Mouse (Mus musculus): ENCODE measurements around the gene U2af1. TPM values are rescaled to one million over a fixed set of nuclear protein-coding genes. Genes with fewer than 3 reads are reported as not detected.
"Not testable (repeated sequence)": the region's sequence is repeated elsewhere in the genome, so short reads cannot be mapped to it uniquely, and the experiment has no call there.

U2af1 gene
- total RNA-seq, 1 experiment from 2014 or later = 274 TPM

DNA sequence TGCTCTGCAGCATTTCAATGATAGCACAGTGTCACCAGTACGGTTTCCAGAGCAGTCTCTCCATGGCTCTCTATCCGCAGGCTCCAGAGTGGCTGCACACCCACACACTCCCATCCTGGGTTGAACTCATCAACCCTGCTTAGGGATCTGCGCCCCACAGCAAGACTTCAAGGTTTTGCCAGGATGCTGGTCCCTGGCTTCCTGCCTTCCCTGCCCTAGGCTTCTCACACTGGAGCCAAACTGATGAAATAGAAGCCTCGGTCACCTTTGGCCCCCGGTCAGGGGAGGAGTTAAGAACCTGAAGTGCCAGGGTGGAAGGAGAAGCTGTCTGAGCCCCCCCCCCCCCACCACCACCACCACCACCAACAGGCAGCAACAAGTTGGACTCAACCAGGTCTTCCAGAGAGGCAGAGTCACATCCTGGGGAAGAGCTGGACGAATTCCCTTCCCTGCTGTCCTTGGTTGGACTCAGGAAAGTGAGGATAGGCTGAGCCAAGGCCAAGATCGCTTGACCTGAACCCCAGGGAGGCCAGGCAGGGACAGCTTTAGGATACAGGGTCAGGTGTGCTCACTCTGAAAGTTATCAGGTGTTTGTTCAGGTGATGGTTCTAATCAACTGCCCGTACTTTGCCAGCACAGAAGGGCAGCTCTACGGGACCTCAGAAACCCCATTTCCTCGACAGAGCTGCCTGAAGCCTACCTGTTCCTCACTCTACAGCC lies 27.5 kb downstream of the U2af1 start:
- no peak for ATAC-seq (replicated peaks; ENCODE audit: low read depth, poor library complexity, severe bottlenecking)

GRCm38 (mm10) chr17:31627961-31628360 lies 30.7 kb downstream of the U2af1 start:
- ATAC-seq (replicated peaks; ENCODE audit: low read depth, poor library complexity, severe bottlenecking) = no peak

GRCm38 (mm10) chr17:31623101-31623500 lies 35.6 kb downstream of the U2af1 start:
- no peak for ATAC-seq (replicated peaks; ENCODE audit: low read depth, poor library complexity, severe bottlenecking)

DNA sequence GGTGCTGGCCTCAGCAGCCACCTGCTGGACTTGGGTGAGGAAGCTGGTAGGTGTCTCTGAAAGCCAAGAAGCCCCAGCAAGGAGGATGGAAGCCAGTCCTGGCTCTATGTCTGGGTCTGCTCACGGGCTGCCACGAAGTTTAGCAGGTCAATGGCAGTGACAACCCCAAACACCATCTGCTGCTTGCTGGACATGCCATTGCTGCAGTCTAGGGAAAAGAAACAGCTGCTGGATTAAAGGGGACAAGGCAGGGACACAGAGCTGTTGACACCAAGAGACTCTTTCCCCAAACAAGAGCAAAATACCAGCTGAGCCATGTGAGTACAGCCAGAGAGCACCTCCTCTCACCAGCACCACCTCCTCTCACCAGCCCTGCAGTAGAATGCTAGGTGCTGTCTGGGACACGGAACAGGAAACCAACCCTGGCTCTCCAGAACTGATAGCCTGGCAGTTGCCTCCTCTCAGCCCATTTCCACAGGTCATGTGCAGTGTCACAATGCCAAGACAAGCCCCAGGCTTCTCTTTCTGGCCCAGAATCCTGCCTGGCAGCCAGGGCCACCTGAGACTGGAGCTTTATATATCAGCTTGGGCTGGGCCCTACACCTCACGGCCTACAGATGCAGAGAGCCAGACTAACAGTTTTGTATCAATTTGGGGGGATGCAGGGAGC lies 45.5 kb downstream of the U2af1 start:
- no peak; the same call in 1 of the 2 replicates for ATAC-seq (replicated peaks; ENCODE audit: low read depth, poor library complexity, severe bottlenecking)

- no peak for ATAC-seq (replicated peaks; ENCODE audit: low read depth, poor library complexity, severe bottlenecking)
Measured at GRCm38 (mm10) chr17:31609895-31610294, 48.8 kb downstream of the U2af1 start.

DNA sequence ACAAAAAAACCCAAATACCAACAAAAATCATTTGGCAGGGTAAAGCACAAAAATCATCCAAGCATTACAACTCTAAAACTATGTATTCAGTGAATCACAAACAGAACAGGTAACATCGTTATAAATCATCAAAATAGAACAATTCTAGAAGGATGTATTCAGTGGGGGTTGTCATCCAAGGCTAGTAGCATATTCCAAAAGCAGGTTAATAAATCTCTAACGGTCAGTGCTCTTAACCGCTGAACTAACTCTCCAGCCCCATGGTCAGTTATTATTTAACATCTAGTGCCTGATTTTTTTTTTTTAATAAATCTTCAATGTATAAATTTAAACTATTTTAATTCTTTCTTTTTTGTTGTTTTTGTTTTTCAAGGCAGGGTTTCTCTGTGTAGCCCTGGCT lies 49.5 kb downstream of the U2af1 start:
- ATAC-seq (replicated peaks; ENCODE audit: low read depth, poor library complexity, severe bottlenecking) = not testable (repeated sequence)

- no peak for ATAC-seq (replicated peaks; ENCODE audit: low read depth, poor library complexity, severe bottlenecking)
Measured at GRCm38 (mm10) chr17:31607256-31607951, 51.3 kb downstream of the U2af1 start.

- no peak for ATAC-seq (replicated peaks; ENCODE audit: low read depth, poor library complexity, severe bottlenecking)
Measured at GRCm38 (mm10) chr17:31606424-31606823, 52.3 kb downstream of the U2af1 start.

- ATAC-seq (replicated peaks; ENCODE audit: low read depth, poor library complexity, severe bottlenecking) = no peak
Measured at GRCm38 (mm10) chr17:31598593-31598992, 60.1 kb downstream of the U2af1 start.

DNA sequence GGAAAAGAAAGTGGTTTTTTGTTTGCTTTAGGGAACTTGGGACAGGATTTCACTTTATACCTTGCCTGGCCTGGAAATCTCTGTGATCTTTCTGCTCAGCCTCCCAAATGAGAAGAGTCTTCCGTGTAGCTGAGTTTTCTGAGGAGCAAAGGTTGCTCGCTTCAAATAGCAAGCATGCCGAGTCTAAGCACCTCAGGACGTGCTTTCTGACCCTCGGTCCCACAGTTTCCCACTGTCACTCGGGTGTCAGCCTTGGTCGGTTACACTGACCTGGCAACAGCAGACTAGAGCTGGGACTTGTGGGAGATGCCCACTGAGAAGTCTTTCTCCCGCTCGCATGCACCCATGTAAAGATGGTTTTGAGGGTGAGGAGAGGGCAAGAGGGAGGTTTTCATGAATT lies 60.7 kb downstream of the U2af1 start:
- no peak for ATAC-seq (replicated peaks; ENCODE audit: low read depth, poor library complexity, severe bottlenecking)

Other genes with a start within 250 kb of the U2af1 start
- gene Wdr4, start 138.9 kb downstream of the U2af1 start, total RNA-seq (2017) = 15.1 and 18.3 TPM in 2 replicates
- 182 and 243 TPM in 2 replicates for gene Ndufv3, start 138.8 kb downstream of the U2af1 start, total RNA-seq (2017)
- gene Pknox1, start 94.2 kb downstream of the U2af1 start, total RNA-seq (2017) = 23.1 and 25.1 TPM in 2 replicates
- 2.9 TPM in 1 of 2 replicates, not detected in the other for gene Cbs, start 21.7 kb downstream of the U2af1 start, total RNA-seq (2017)
- not detected in 2 replicates for gene Cryaa, start 18.9 kb upstream of the U2af1 start, total RNA-seq (2017)
- 21.1 and 29.5 TPM in 2 replicates for gene Sik1, start 196.9 kb upstream of the U2af1 start, total RNA-seq (2017)

All from common myeloid progenitor, adult 5-6 weeks (primary cell).